Mouse (Mus musculus): ENCODE results near the gene Gpi1.
"Not testable (repeated sequence)": the region's sequence is repeated elsewhere in the genome, so short reads cannot be mapped to it uniquely, and the experiment has no call there.

Gpi1 gene

DNA sequence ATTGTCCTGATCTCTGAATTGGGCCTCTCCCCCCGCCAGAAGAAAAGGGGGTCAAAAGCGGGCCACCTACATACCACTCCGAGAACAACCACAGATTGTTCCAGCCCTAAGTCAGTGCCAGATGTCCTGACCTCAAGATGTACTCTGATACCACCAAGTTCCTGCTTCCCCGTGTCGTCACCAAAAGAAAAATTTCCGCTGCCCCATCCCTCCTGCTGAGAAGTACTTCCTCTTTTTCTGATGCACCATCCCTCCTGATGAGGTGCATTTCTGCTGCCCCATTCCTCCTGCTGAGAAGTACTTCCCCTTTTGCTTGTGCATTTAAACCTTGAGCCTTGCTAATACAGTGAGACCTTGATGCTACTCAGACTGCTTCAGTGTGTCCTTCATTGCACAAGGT is 53.9 kb downstream of the Gpi1 start:
- DNase-seq: not testable (repeated sequence)

DNA sequence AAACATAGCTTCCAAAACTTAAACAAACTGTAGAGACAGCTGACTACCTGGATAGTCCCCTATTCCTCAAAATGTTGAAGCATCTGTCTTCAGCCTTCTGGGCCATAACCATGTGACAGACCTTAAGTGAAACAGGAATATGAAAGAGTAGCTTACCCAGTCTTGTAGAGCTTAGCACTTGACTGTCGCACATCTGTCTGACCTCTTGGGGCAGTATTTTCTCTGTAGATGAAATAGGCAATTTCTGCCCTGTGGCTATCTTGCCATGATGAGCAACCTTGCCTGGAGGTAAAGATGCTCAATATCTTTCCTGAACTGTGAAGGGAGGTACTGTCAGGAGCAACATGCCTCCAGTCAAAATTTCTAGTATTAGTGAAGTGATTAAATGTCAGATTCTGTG is 57.9 kb downstream of the Gpi1 start:
- no peak for DNase-seq

DNA sequence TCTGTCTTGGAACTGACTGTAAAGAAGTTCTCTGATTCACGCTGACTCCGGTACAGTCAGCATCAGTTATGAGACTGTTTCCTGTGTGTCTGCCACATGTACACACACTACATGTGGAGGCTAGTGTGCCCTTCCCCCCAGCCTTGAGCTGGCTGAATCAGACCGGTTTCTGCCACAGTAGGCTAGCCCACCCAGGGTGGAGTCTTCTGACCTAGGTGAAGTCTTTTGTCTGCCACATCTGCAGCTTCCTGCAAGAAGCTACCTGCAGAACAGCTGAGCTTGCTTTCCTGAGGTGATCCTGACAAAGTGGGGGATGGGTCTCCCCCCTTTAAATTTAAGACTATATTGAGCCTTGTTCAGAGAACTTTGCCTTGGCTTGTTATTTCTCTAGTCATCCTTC is 60.7 kb downstream of the Gpi1 start, which contains the start of gene Uba2:
TSS of gene Uba2 (minus strand) at position 146 of the 400 bp plus-strand sequence.
- DNase-seq: no peak

GRCm38 (mm10) chr7:34168470-34169251 is 61.5 kb downstream of the Gpi1 start:
- peak; percentile 93 for DNase-seq

- DNase-seq: no peak
Observed at GRCm38 (mm10) chr7:34167766-34168469, 62.2 kb downstream of the Gpi1 start.

DNA sequence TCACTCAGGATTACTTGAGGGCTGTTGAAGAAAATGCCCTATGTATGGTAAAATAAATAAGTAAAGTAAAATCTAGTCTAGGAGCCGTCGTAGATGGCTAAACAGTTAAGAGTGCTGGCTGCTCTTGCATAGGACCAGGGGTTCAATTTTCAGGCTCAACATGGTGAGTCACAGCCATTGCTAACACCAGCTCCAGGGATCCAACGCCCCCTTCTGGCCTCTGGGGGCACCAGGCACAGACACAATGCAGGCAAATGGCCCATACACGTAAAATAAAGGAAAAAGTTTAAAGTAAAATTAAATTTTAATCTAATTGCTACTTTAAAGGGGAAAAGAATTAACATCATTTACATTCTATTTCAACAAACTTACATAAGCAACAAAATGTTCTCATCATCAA is 63.3 kb downstream of the Gpi1 start:
- DNase-seq: no peak

DNA sequence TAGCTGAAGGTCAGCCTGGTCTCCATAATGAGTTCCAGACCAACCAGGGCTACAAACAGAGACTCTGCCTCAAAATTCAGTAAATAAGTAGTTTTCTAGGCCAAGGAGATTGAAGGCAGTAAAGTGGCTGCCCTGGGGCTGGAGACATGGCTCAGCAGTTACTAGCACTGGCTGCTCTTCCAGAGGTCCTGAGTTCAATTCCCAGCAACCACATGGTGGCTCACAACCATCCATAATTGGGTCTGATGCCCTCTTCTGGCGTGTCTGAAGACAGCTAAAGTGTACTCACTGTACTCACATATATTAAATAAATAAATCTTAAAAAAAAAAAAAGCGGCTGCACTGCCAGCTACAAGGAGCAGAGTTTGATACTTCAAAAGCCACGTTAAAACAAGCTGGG is 64.1 kb downstream of the Gpi1 start:
- no peak for DNase-seq

GRCm38 (mm10) chr7:34164671-34165070 is 65.5 kb downstream of the Gpi1 start:
- no peak for DNase-seq

DNA sequence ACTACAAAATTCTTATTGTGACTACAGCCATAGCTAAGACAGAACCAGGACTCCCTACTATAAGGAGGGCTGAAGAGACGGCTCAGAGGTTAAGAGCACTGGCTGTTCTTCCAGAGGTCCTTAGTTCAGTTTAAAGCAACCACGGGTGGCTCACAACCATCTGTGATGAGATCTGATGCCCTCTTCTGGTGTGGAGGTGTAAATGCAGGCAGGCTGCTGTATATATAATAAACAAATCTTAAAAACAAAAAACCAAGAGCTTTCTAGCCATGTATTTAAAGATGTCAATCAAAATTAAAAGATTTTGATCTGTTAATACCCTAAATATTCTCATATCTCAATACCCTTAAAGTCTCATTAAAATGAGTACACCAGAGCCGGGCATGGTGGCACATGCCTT is 71.0 kb downstream of the Gpi1 start:
- DNase-seq: no peak

GRCm38 (mm10) chr7:34157994-34158393 is 72.1 kb downstream of the Gpi1 start:
- no peak for DNase-seq
